Mouse (Mus musculus) macrophage (primary cell): ENCODE data around the gene Dolpp1. TPM values are rescaled to one million over a fixed set of nuclear protein-coding genes. Genes with fewer than 3 reads are reported as not detected.

Experiments used
- H3K27ac ChIP-seq: fragments of 350-480 bp; formaldehyde crosslinking; 2 replicates; pipeline ENCODE4 v1.9.0; 2021
- H3K36me3 ChIP-seq: fragments of 350-480 bp; formaldehyde crosslinking; 2 replicates; pipeline ENCODE4 v1.9.0; 2021; ENCODE audit errors: inconsistent target
- H3K4me3 ChIP-seq: fragments of 350-480 bp; formaldehyde crosslinking; 2 replicates; pipeline ENCODE4 v1.9.0; 2021; ENCODE audit errors: inconsistent target
- H3K79me2 ChIP-seq: fragments of 350-480 bp; formaldehyde crosslinking; 2 replicates; pipeline ENCODE4 v1.9.0; 2021; ENCODE audit errors: inconsistent target
- WGBS: methylation state at CpG from one replicate; pipeline ENCODE4 v1.1.7; 2026; ENCODE audit warnings: inconsistent platforms; ENCODE audit not compliant: missing documents; 5-methylcytosine and 5-hydroxymethylcytosine counted together
- polyA plus RNA-seq: library from polyadenylated mRNA; stranded (reverse); fragments of 250-400 nt; gene quantifications from 3 replicates; pipeline ENCODE4 v1.2.4, GENCODE M21; 2018; ENCODE audit warnings: inconsistent platforms
- total RNA-seq, 78 experiments: library from RNA; depleted of rRNA; stranded (reverse); fragments of 250-400 nt; gene quantifications; 1 replicate in 9 of 78; 2 replicates in 24 of 78; 3 replicates in 43 of 78; 4 replicates in 2 of 78; pipeline ENCODE4 v1.2.4; 2018; ENCODE audit warnings: inconsistent platforms in 56 of 78

Dolpp1 gene
- total RNA-seq (2018; cell fraction: chromatin; rRNA removed): 10 to 100 TPM in 17 of 26 experiments, 1 to 10 TPM in 9; 2.1 to 42.4 (median 19.5) TPM
- 10 to 100 TPM in 23 of 26 experiments, 1 to 10 TPM in 3; 5.4 to 23.8 (median 16.5) TPM for total RNA-seq (2018; cell fraction: cytosol; rRNA removed)
- total RNA-seq (2018; cell fraction: nucleus; rRNA removed): 10 to 100 TPM in 23 of 26 experiments, 1 to 10 TPM in 3; 4.6 to 53.0 (median 19.3) TPM
- polyA plus RNA-seq: 18.7 to 21.3 TPM (median 18.7 TPM) in 3 replicates

DNA sequence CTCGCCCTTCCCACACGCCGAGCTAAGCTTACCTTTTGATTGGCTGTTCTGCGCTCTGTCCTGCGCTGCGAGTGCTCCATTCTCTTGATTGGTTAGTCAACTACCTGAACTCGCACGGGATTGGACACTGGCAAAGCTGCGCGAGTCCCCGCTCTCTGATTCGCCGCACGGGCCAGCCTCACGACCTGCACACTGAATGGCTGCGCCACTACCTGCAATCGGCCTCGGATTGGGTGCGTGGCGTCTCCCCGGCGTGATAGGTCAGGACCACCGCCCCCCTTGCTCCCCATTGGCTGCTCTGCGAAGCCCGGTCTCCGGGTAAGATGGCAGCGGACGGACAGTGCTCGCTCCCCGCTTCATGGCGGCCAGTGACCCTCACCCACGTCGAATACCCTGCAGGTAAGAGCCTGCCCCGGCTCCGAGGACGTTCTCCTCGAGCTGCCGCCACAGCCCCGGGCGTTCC lies at the start of gene Dolpp1:
Dolpp1 (plus strand) TSS at position 141 of the 463 bp plus-strand sequence.
- Histone ChIP-seq H3K27ac (peak within 1 kb of the TSS; percentile 71), H3K4me3 (peak within 1 kb of the TSS; percentile 55), H3K79me2 (peaks cover 32% of the 10 kb centered on the region), H3K36me3 (peaks cover 7% of the 10 kb centered on the region; the same call in 1 of the 2 replicates)
- WGBS: 0% methylated on average over 40 of the region's 40 CpGs

DNA sequence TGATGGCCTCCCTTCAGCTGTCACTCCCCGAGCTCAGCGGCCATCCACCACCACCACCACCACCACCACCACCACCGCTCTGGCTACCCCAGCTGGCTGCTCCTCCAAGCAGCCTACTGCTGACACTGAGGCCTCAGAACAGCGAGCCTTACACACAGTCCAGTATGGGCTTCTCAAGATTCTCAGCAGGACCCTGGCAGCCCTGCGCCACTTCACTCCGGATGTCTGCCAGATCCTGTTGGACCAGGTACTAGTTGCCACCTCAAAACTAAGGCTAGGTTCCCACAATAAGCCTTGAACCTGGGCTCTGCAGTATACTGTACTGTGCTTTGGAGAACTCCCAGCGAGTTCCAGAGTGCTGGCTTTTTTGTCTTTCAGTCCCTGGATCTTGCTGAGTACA lies 49.5 kb upstream of the Dolpp1 start:
- Histone ChIP-seq H3K36me3 (peaks cover 78% of the 10 kb centered on the region), H3K4me3 (no peak overlapping the region), H3K79me2 (no peaks in the 10 kb centered on the region), H3K27ac (no peak overlapping the region)
- 98% methylated on average over 7 of the region's 7 CpGs for WGBS

DNA sequence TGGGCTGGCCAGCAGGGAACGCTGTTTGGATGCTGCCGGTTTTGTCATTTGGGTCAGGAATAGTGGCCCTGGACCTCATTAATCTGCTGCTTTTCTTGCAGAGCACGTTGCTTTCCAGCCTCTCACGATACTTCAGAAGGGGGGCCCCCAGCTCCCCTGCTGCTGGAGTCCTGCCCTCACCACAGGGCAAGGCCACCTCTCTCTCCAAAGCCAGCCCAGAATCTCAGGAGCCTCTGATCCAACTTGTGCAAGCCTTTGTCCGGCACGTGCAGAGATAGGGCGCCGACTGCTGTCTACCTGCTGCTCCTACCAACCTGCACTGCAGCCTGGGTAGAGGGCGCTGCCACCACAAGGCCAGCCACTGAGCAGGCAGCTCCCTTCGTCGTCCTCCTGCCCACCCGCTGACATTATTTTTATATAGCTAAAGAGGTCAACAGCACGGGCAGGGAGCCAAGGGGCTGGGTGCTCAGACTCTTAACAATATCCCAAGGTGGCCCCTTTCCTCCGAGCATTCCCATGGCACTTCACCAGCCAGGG lies 48.4 kb upstream of the Dolpp1 start:
- 93% methylated on average over 14 of the region's 14 CpGs for WGBS
- Histone ChIP-seq H3K79me2 (no peaks in the 10 kb centered on the region), H3K36me3 (peaks cover 84% of the 10 kb centered on the region), H3K27ac (no peak overlapping the region), H3K4me3 (no peak overlapping the region)

DNA sequence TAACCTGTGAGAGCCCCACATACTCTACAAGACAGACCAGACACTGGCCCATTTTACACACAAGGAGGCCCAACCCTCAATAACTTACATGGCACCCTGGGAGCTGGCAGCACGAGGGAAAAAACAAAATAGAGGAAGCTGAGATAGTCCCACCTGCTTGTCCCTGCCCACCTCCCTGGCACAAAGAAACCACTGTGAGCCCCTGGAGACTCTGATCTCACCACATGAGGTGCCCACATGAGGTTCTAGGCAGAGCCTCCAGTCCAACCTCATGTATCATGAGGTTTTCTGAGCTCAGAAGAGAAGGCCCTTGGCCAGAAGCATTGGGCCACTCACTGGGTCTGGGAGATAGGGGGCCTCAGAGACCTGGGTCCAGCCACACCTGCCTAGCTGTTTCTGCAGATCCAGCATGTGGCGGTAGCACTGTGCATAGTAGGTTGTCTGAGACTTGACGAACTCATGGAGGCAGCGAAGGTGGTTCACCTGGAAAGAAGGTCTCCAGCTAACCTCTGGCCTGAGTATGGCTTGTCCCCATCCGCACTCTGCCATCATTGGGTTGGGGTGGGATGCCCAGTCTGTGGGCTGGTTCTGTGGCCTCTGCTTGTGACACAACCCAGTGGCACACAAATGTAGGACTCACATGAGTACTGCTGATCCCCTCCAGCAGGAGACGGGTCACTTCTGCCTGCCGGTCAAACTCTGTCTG lies 45.9 kb upstream of the Dolpp1 start:
- Histone ChIP-seq H3K36me3 (peaks cover 80% of the 10 kb centered on the region), H3K79me2 (no peaks in the 10 kb centered on the region), H3K4me3 (no peak overlapping the region), H3K27ac (no peak overlapping the region)
- 85% methylated on average over 7 of the region's 7 CpGs for WGBS

DNA sequence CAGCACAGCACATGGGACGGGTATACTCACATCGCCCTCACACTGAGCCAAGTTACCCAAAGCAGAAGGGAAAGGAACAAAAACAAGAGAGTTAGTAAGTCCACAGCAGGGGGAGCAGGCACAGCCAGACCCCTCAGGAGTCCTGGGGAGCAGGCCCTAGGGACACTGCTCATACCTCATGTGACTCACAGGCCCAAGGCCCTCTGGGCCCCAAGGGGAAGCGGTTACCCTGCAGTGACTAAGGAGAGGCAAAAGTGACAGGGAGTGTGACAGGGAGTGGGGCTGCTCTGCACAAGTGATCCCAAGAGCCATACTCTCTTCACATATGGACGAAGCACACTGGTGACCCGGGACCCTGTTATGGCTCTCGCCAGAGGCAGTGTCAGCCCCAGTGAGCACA lies 42.9 kb upstream of the Dolpp1 start:
- 97% methylated on average over 6 of the region's 6 CpGs for WGBS
- Histone ChIP-seq H3K27ac (no peak overlapping the region), H3K36me3 (peaks cover 69% of the 10 kb centered on the region), H3K79me2 (no peaks in the 10 kb centered on the region), H3K4me3 (no peak overlapping the region)

DNA sequence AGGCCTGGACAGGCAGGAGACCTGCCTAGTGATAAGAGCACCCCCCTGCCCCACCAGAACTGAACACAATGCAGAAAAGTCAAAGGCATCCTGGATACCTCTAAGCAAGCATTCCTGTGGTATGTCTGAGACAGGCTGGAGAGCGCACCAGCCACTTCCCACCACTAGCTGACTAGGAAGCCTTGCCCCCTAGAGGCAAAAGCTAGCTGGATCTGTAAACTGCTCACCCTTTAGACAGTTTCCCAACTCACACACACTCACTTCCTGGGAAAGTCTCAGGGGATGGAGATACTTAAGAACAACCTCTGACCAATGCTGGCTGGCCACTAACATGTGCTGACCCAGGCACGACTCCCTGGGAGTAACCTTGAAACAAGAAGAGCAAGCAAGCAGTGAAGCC lies 40.9 kb upstream of the Dolpp1 start:
- no peaks in the 10 kb centered on the region for H3K79me2 ChIP-seq
- WGBS: 97% methylated on average over 2 of the region's 2 CpGs
- peaks cover 51% of the 10 kb centered on the region for H3K36me3 ChIP-seq
- H3K4me3 ChIP-seq: no peak overlapping the region
- no peak overlapping the region for H3K27ac ChIP-seq

DNA sequence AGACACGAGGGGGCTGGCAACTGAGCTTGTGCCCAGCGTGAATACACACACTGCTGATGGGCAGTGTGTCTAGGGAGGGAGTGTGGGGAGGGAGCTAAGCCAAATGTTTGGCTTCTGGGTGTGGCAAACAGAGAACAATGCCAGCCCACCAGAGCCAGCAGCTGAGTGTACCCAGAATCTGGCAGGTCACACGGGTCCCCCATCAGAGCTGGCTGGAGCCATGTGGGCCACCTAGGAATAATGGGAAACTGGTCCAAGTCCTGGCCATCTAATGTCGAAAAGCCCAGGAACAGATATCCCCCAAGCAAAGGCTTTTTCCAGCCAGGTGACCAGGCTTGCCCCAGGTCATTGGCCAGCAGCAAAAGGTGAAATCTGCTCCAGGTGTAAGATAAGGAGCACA lies 36.2 kb upstream of the Dolpp1 start:
- Histone ChIP-seq H3K36me3 (peaks cover 19% of the 10 kb centered on the region), H3K4me3 (no peak overlapping the region)

DNA sequence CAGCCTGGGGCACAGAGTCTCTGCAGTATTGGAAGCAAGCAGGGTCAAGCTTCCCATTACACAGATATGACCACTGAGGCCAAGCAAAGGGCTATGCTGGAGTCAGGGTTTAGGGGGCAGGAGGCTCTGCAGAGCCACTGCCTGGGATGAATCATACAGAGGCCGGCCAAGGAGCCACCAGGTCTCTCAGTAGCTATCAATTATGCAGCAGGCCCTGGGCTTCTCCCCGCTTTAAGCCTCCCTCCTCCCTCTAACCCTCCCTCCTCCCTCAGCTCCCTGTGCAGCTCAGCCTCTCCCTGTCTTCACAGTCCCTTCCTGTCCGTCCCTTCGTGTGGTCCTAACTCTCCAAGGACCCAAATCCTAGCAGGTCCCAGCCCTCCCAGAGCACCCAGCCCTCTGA lies 35.8 kb upstream of the Dolpp1 start:
- 85% methylated on average over 4 of the region's 4 CpGs for WGBS

More for the DNA sequence above, 36.2 kb upstream of the Dolpp1 start:
- Histone ChIP-seq H3K27ac (no peak overlapping the region), H3K79me2 (peaks cover 14% of the 10 kb centered on the region; the same call in 1 of the 2 replicates)
- 85% methylated on average over 4 of the region's 4 CpGs for WGBS

DNA sequence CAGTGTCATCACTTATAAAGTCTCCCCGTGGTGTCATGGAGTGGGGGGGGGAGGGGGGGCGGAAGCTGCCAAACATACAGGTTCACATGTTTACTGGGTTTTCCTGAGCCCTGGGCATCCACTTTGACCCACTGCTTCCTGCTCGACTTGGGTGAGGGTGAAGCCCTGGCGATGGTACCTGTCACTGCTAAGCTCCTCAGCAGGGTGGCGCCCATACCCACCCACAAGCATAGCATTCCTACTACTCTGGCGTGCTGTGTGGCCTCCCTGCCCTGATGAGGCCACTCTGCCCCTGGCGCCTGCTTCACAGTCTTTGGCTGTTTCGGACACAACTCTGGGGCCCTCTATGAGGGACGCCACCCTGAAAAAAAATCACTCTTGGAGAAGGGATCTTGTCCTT lies 35.1 kb upstream of the Dolpp1 start:
- no peak overlapping the region for H3K27ac ChIP-seq
- peaks cover 14% of the 10 kb centered on the region; the same call in 1 of the 2 replicates for H3K79me2 ChIP-seq
- 86% methylated on average over 9 of the region's 9 CpGs for WGBS
- H3K4me3 ChIP-seq: no peak overlapping the region
- H3K36me3 ChIP-seq: peaks cover 19% of the 10 kb centered on the region

More for the DNA sequence above, 35.8 kb upstream of the Dolpp1 start:
- Histone ChIP-seq H3K79me2 (peaks cover 14% of the 10 kb centered on the region; the same call in 1 of the 2 replicates), H3K27ac (no peak overlapping the region), H3K36me3 (peaks cover 19% of the 10 kb centered on the region), H3K4me3 (no peak overlapping the region)

DNA sequence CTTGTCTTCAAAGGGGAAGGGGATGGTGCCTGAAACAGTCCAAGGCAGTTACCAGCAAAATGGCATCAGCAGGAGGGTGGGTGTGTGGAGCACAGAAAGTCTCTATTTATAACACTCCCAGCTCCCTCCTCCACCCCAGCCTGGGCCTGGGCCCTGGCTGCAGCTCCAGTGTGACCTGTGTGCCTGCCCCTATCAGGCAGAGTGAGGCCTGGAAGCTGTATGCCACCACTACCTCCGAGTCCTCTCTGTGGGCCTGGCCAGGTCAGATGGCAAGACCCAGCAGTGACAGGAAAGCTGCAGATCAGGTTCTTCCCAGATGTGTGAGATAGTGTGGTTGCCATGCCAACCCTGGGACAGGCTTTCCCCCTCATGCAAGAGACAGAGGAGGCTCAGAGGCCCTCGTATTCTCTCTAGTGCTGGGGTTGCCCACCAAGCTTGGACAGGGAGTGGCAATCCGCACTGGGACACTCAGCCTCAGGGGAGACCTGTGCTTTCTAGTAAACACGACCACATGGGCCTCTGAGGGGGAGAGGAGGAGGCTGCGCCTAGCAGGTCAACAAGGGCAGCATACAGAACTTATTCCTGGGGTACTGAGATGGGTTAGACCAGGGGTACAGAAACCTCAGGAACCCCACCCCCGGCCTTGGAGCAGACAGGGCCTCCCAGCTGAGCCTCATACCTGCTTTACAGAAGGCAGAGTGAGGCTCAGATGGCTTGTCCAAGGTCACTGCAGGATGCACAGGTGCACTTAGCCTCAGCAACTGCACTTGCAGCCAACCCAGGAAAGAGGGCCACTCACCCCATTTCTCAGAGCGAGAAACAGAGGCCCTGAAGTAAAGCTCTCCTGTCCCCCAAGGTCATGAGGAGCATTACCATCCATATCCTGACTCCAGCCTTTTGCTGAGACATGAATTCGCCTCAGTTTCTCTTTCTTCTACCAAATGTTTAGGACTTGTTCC lies 34.2 kb upstream of the Dolpp1 start:
- Histone ChIP-seq H3K79me2 (peaks cover 14% of the 10 kb centered on the region; the same call in 1 of the 2 replicates), H3K36me3 (peaks cover 12% of the 10 kb centered on the region), H3K4me3 (peak overlapping the region; percentile 44), H3K27ac (no peak overlapping the region)
- WGBS: 82% methylated on average over 8 of the region's 8 CpGs

DNA sequence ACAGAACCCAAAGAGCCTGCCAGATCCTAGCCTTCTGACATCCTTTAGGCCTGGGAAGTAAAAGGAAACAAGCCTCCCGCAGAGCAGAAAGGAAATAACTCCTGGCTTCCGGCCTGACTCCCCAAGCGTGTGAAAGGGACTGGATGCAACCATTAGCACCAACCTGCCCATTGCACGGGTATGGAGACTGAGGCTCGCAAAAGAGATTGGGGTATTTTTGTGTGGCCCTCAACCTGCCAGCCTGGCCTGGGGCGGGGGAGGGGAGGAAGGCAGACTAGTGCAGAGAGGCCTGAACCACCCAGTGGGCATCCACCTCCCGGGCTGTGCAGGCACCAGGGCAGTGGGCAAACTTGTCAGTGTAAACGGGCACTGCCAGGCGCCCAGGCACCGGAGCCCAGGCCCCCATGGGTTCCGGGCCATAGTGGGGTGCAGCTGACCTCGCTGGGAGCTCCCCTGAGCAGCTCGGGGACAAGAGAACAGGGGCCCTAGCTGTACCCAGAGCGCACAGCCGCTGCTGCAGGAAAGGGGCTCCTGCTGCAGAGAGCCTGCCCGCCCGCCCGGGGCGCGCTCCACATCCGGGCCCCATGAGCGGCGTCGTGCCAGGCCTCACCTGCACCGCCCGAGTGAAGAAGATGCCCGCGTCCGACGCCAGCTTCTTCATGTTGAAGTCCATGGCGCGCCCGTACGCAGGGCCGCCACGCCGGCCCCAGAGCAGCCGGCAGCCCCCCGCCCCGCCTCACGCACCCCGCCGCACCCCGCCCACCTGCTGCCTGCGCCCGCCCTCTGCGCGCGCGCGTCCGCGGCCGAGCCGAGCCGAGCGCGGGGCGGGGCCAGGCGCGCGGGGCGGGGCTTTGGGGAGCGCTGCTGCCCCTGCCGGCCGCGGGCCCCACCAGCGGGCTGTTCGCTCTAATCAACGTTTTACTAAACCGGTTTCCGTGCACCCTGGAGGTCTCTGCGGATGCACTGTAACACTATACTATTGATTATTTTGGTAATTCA lies 33.2 kb upstream of the Dolpp1 start, which contains the start of gene Sh3glb2:
Sh3glb2 (minus strand) TSS at position 805 of the 999 bp plus-strand sequence.
- peaks cover 14% of the 10 kb centered on the region; the same call in 1 of the 2 replicates for H3K79me2 ChIP-seq
- H3K4me3 ChIP-seq: peak within 1 kb of the TSS; percentile 44
- H3K27ac ChIP-seq: no peak within 1 kb of the TSS
- 2% methylated on average over 58 of the region's 73 CpGs for WGBS
- peaks cover 3% of the 10 kb centered on the region for H3K36me3 ChIP-seq

DNA sequence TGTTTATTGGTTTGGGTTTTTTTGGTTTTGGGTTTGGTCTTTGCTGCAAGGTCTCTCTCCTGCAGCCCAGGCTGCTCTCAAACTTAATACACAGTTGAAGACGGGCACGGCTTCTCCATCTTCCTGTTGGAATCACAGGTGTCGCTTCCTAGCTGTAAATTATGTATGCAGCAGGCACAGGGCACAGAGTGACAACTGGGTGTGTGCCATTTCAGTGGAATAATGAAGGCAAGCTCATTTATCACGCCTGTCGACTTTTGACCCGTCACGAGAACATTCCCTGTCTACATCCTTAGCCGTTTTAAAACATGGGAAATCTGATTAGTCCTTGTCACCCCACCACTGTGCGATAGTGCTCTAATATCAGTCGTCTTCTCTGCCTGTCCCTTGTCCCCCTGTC lies 31.4 kb upstream of the Dolpp1 start:
- Histone ChIP-seq H3K79me2 (peaks cover 26% of the 10 kb centered on the region; the same call in 1 of the 2 replicates), H3K36me3 (no peaks in the 10 kb centered on the region), H3K27ac (no peak overlapping the region), H3K4me3 (no peak overlapping the region)
- whole genome bisulfite sequencing: 96% methylated on average over 9 of the region's 10 CpGs

DNA sequence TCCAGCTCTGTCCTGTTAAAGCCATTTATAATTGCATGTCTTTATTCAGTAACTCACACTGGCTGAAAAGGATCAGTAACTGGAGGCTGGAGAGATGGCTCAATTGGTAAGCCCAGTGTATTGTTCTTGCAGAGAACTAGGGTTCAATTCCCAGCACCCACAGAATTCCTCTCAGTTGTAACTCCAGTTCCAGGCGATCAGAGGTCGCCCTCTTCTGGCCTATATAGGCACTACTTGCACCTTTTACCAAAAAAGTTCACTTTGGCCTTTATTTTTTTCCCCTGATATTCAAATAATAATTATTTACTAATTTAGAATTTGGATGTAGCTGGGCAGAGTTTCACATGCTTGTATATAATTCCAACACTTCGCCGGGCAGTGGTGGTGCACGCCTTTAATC lies 29.2 kb upstream of the Dolpp1 start:
- Histone ChIP-seq H3K27ac (no peak overlapping the region), H3K36me3 (peaks cover 1% of the 10 kb centered on the region; the same call in 1 of the 2 replicates), H3K79me2 (peaks cover 21% of the 10 kb centered on the region; the same call in 1 of the 2 replicates), H3K4me3 (no peak overlapping the region)
- WGBS: 81% methylated on average over 5 of the region's 5 CpGs
